Mouse (Mus musculus) C2C12 (cell line): ENCODE measurements around the gene Ctdspl.

Source experiments
- CTCF ChIP-seq: IDR thresholded peaks from one replicate; pipeline ENCODE4 v1.5.1; 2011; ENCODE audit not compliant: control insufficient read depth, insufficient read depth, insufficient read length
- MYOD1 ChIP-seq: IDR thresholded peaks from one replicate; pipeline ENCODE4 v1.6.1; 2011; ENCODE audit warnings: low read depth; ENCODE audit not compliant: control insufficient read depth, insufficient read length

- no peak for TF ChIP-seq CTCF
- TF ChIP-seq MYOD1 = no peak
Observed at GRCm38 (mm10) chr9:119040101-119040775, 114.0 kb downstream of the Ctdspl start.
